Mouse (Mus musculus): ENCODE measurements around the gene Ptcd3. TPM values are rescaled to one million over a fixed set of nuclear protein-coding genes. Genes with fewer than 3 reads are reported as not detected.

The Ptcd3 gene
- polyA plus RNA-seq (2011; ENCODE audit: insufficient read depth, insufficient read length, low read depth, missing spikeins): 141 and 155 TPM in 2 replicates

DNA sequence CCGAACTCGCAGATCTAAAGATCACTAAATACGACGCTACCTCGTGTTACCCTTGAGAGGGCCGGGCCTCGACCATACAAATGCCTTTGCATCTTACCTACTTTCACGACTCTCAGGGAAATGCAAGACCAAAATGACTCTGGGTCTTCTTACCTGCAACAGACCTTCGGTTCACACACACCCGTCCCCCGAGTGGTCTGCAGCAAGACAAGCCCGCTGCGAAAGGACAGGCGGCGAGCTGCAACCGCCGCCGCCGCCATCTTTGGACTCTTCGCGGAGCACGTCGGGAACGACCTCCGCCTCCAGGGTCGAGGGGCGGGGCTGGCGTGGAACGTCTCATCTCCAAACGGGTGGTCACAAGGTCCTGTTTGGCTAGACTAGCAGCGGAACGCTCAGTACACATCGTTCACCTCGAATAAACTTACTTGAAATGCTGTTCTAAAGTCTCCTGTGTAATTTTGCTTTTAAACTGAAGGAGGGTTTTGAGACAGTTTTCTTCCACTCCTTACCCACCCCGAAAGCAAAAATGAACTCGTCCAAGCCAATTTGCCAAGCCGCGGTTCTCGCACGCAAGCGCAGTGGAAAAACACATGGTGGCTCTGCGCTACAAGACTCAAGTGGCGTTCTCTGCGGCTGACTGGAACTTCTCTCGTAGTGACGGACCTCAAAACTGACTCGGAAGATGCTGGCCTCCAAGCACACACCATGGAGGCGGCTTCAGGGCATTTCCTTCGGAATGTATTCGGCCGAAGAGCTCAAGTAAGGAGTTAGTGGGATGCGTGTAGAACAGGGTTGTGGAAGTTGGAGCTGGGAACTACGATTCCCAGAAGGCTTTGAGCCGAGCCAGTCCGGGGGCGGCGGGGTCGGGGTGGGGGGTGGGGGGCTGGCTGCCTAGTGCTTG lies at the start of gene Ptcd3, which contains the start of gene Polr1a:
Gene Ptcd3, minus strand, starts transcription at position 270 of the 901 bp plus-strand sequence.
Gene Polr1a, plus strand, starts transcription at position 573 of the 901 bp plus-strand sequence.
- TF ChIP-seq EP300 (IDR thresholded peaks at IDR 0.05; ENCODE audit: insufficient read depth, low read depth, low read length): no peak
- peak; percentile 83 for TF ChIP-seq POLR2A (IDR thresholded peaks at IDR 0.05; ENCODE audit: insufficient read depth, low read length)
- TF ChIP-seq CTCF (IDR thresholded peaks at IDR 0.05; ENCODE audit: low read depth, low read length): no peak
- peaks cover 39% of the 10 kb centered on the region for H3K36me3 ChIP-seq (ENCODE audit: control insufficient read depth, insufficient read depth, low read length, poor library complexity, severe bottlenecking)
- peak within 1 kb of the TSS; percentile 32 for H3K9ac ChIP-seq (ENCODE audit: low read depth, poor library complexity, severe bottlenecking)
- no peaks in the 10 kb centered on the region for H3K9me3 ChIP-seq (replicated peaks; ENCODE audit: control insufficient read depth, insufficient read depth, low read length, poor library complexity, severe bottlenecking)
- H3K4me1 ChIP-seq (ENCODE audit: control insufficient read depth, insufficient read depth, low read length): no peaks in the 10 kb centered on the region
- H3K27ac ChIP-seq (ENCODE audit: insufficient read depth, low read length): no peak within 1 kb of the TSS
- H3K27me3 ChIP-seq (ENCODE audit: control insufficient read depth, insufficient read depth, low read length, poor library complexity, severe bottlenecking): no peaks in the 10 kb centered on the region
- peak within 1 kb of the TSS; percentile 80 for H3K4me3 ChIP-seq (ENCODE audit: low read depth, low read length)

- no peak overlapping the region for H3K27ac ChIP-seq (ENCODE audit: insufficient read depth, low read length)
- no peak overlapping the region for H3K4me3 ChIP-seq (ENCODE audit: low read depth, low read length)
- peaks cover 30% of the 10 kb centered on the region for H3K9me3 ChIP-seq (replicated peaks; ENCODE audit: control insufficient read depth, insufficient read depth, low read length, poor library complexity, severe bottlenecking)
- H3K4me1 ChIP-seq (ENCODE audit: control insufficient read depth, insufficient read depth, low read length): no peaks in the 10 kb centered on the region
- H3K27me3 ChIP-seq (ENCODE audit: control insufficient read depth, insufficient read depth, low read length, poor library complexity, severe bottlenecking): no peaks in the 10 kb centered on the region
- TF ChIP-seq CTCF (IDR thresholded peaks at IDR 0.05; ENCODE audit: low read depth, low read length) (no peak), POLR2A (IDR thresholded peaks at IDR 0.05; ENCODE audit: insufficient read depth, low read length) (no peak), EP300 (IDR thresholded peaks at IDR 0.05; ENCODE audit: insufficient read depth, low read depth, low read length) (no peak)
- H3K9ac ChIP-seq (ENCODE audit: low read depth, poor library complexity, severe bottlenecking): no peak overlapping the region
- peaks cover 65% of the 10 kb centered on the region for H3K36me3 ChIP-seq (ENCODE audit: control insufficient read depth, insufficient read depth, low read length, poor library complexity, severe bottlenecking)
Observed at GRCm38 (mm10) chr6:71951192-71951591, 42.6 kb upstream of the Ptcd3 start.

- Histone ChIP-seq H3K4me1 (ENCODE audit: control insufficient read depth, insufficient read depth, low read length) (no peaks in the 10 kb centered on the region), H3K27me3 (ENCODE audit: control insufficient read depth, insufficient read depth, low read length, poor library complexity, severe bottlenecking) (no peaks in the 10 kb centered on the region), H3K4me3 (ENCODE audit: low read depth, low read length) (no peak overlapping the region), H3K27ac (ENCODE audit: insufficient read depth, low read length) (no peak overlapping the region), H3K9me3 (replicated peaks; ENCODE audit: control insufficient read depth, insufficient read depth, low read length, poor library complexity, severe bottlenecking) (peaks cover 30% of the 10 kb centered on the region), H3K36me3 (ENCODE audit: control insufficient read depth, insufficient read depth, low read length, poor library complexity, severe bottlenecking) (peaks cover 65% of the 10 kb centered on the region), H3K9ac (ENCODE audit: low read depth, poor library complexity, severe bottlenecking) (no peak overlapping the region)
- TF ChIP-seq POLR2A (IDR thresholded peaks at IDR 0.05; ENCODE audit: insufficient read depth, low read length): no peak
- TF ChIP-seq EP300 (IDR thresholded peaks at IDR 0.05; ENCODE audit: insufficient read depth, low read depth, low read length): no peak
- no peak for TF ChIP-seq CTCF (IDR thresholded peaks at IDR 0.05; ENCODE audit: low read depth, low read length)
Observed at GRCm38 (mm10) chr6:71950592-71950991, 42.0 kb upstream of the Ptcd3 start.

- H3K27ac ChIP-seq (ENCODE audit: insufficient read depth, low read length): no peak overlapping the region
- TF ChIP-seq POLR2A (IDR thresholded peaks at IDR 0.05; ENCODE audit: insufficient read depth, low read length) (no peak), EP300 (IDR thresholded peaks at IDR 0.05; ENCODE audit: insufficient read depth, low read depth, low read length) (no peak), CTCF (IDR thresholded peaks at IDR 0.05; ENCODE audit: low read depth, low read length) (no peak)
- peaks cover 58% of the 10 kb centered on the region for H3K36me3 ChIP-seq (ENCODE audit: control insufficient read depth, insufficient read depth, low read length, poor library complexity, severe bottlenecking)
- H3K4me3 ChIP-seq (ENCODE audit: low read depth, low read length): no peak overlapping the region
- no peak overlapping the region for H3K9ac ChIP-seq (ENCODE audit: low read depth, poor library complexity, severe bottlenecking)
- peaks cover 24% of the 10 kb centered on the region for H3K9me3 ChIP-seq (replicated peaks; ENCODE audit: control insufficient read depth, insufficient read depth, low read length, poor library complexity, severe bottlenecking)
- H3K27me3 ChIP-seq (ENCODE audit: control insufficient read depth, insufficient read depth, low read length, poor library complexity, severe bottlenecking): no peaks in the 10 kb centered on the region
- H3K4me1 ChIP-seq (ENCODE audit: control insufficient read depth, insufficient read depth, low read length): no peaks in the 10 kb centered on the region
Observed at GRCm38 (mm10) chr6:71949721-71950120, 41.2 kb upstream of the Ptcd3 start.

GRCm38 (mm10) chr6:71946121-71946520 lies 37.6 kb upstream of the Ptcd3 start:
- H3K9ac ChIP-seq (ENCODE audit: low read depth, poor library complexity, severe bottlenecking): no peak overlapping the region
- no peaks in the 10 kb centered on the region for H3K9me3 ChIP-seq (replicated peaks; ENCODE audit: control insufficient read depth, insufficient read depth, low read length, poor library complexity, severe bottlenecking)
- TF ChIP-seq EP300 (IDR thresholded peaks at IDR 0.05; ENCODE audit: insufficient read depth, low read depth, low read length): no peak
- TF ChIP-seq CTCF (IDR thresholded peaks at IDR 0.05; ENCODE audit: low read depth, low read length): peak; percentile 36
- H3K4me1 ChIP-seq (ENCODE audit: control insufficient read depth, insufficient read depth, low read length): no peaks in the 10 kb centered on the region
- H3K36me3 ChIP-seq (ENCODE audit: control insufficient read depth, insufficient read depth, low read length, poor library complexity, severe bottlenecking): peaks cover 35% of the 10 kb centered on the region
- H3K4me3 ChIP-seq (ENCODE audit: low read depth, low read length): no peak overlapping the region
- H3K27me3 ChIP-seq (ENCODE audit: control insufficient read depth, insufficient read depth, low read length, poor library complexity, severe bottlenecking): no peaks in the 10 kb centered on the region
- no peak overlapping the region for H3K27ac ChIP-seq (ENCODE audit: insufficient read depth, low read length)

- no peak overlapping the region for H3K9ac ChIP-seq (ENCODE audit: low read depth, poor library complexity, severe bottlenecking)
- no peaks in the 10 kb centered on the region for H3K4me1 ChIP-seq (ENCODE audit: control insufficient read depth, insufficient read depth, low read length)
- no peaks in the 10 kb centered on the region for H3K27me3 ChIP-seq (ENCODE audit: control insufficient read depth, insufficient read depth, low read length, poor library complexity, severe bottlenecking)
- no peak for TF ChIP-seq POLR2A (IDR thresholded peaks at IDR 0.05; ENCODE audit: insufficient read depth, low read length)
- no peak overlapping the region for H3K27ac ChIP-seq (ENCODE audit: insufficient read depth, low read length)
- no peaks in the 10 kb centered on the region for H3K9me3 ChIP-seq (replicated peaks; ENCODE audit: control insufficient read depth, insufficient read depth, low read length, poor library complexity, severe bottlenecking)
- H3K4me3 ChIP-seq (ENCODE audit: low read depth, low read length): no peak overlapping the region
- peaks cover 39% of the 10 kb centered on the region for H3K36me3 ChIP-seq (ENCODE audit: control insufficient read depth, insufficient read depth, low read length, poor library complexity, severe bottlenecking)
Observed at GRCm38 (mm10) chr6:71945101-71945500, 36.6 kb upstream of the Ptcd3 start.

All from ES-Bruce4 (cell line).